Mouse (Mus musculus) heart, adult 8-10 months (tissue): ENCODE data around the gene Acad12. TPM values are rescaled to one million over a fixed set of nuclear protein-coding genes. Genes with fewer than 3 reads are reported as not detected.
A peak's percentile ranks its signal among the peaks of the same experiment; 100 is the strongest.

Experiments
- DNase-seq: peaks from one replicate; pipeline ENCODE4 v3.0.0; 2022; ENCODE audit warnings: low spot score
- total RNA-seq, 4 experiments: library from RNA; stranded (reverse); gene quantifications; 2 replicates each; pipeline ENCODE4 v1.2.4; 2022

Acad12 gene
- total RNA-seq, 4 experiments from 2014 or later: 97.0 to 106 (median 99.0) TPM

GRCm38 (mm10) chr5:121583765-121584501 is 34.8 kb downstream of the Acad12 start:
- DNase-seq: peak; percentile 95

- DNase-seq: no peak
These were observed 36.8 kb downstream of the Acad12 start for GRCm38 (mm10) chr5:121581945-121582344.

- DNase-seq: peak; percentile 43
These were observed 41.7 kb downstream of the Acad12 start for GRCm38 (mm10) chr5:121576927-121577488.

GRCm38 (mm10) chr5:121575867-121576266 is 42.9 kb downstream of the Acad12 start:
- no peak for DNase-seq

- DNase-seq: no peak
These were observed 44.6 kb downstream of the Acad12 start for GRCm38 (mm10) chr5:121574145-121574544.

- DNase-seq: no peak
These were observed 48.0 kb downstream of the Acad12 start for GRCm38 (mm10) chr5:121570787-121571186.

GRCm38 (mm10) chr5:121569881-121570420 is 48.8 kb downstream of the Acad12 start:
- no peak for DNase-seq

GRCm38 (mm10) chr5:121566035-121566681 is 52.6 kb downstream of the Acad12 start:
- DNase-seq: no peak

- peak; percentile 89 for DNase-seq
These were observed 54.3 kb downstream of the Acad12 start for GRCm38 (mm10) chr5:121564468-121564895.

GRCm38 (mm10) chr5:121562436-121562835 is 56.3 kb downstream of the Acad12 start:
- DNase-seq: no peak

GRCm38 (mm10) chr5:121549196-121549595 is 69.5 kb downstream of the Acad12 start:
- DNase-seq: no peak

- no peak for DNase-seq
These were observed 71.7 kb downstream of the Acad12 start for GRCm38 (mm10) chr5:121547084-121547483.

Other genes starting within 250 kb of the Acad12 start
- gene Trafd1, start 233.3 kb downstream of the Acad12 start, total RNA-seq: 10 to 100 TPM; 52.5 to 62.3 (median 57.9) TPM
- 10 to 100 TPM; 20.0 to 23.2 (median 20.6) TPM for gene Naa25, start 221.0 kb downstream of the Acad12 start, total RNA-seq
- gene Tmem116, start 167.0 kb downstream of the Acad12 start, total RNA-seq: 10 to 100 TPM; 12.6 to 15.1 (median 13.4) TPM
- 10 to 100 TPM; 62.1 to 66.1 (median 64.4) TPM for gene Erp29, start 166.4 kb downstream of the Acad12 start, total RNA-seq
- not detected for gene Adam1b, start 115.5 kb downstream of the Acad12 start, total RNA-seq
- gene Adam1a, start 73.5 kb downstream of the Acad12 start, total RNA-seq: 1 to 10 TPM; 1.6 to 3.1 (median 2.3) TPM
- not detected for gene Gm42878, start 73.5 kb downstream of the Acad12 start, total RNA-seq
- gene Mapkapk5, start 73.0 kb downstream of the Acad12 start, total RNA-seq: 100 to 1,000 TPM; 104 to 124 (median 121) TPM
- gene Aldh2, start 25.1 kb downstream of the Acad12 start, total RNA-seq: 100 to 1,000 TPM; 363 to 434 (median 401) TPM
- gene Acad10, start 41.6 kb upstream of the Acad12 start, total RNA-seq: 10 to 100 TPM; 26.3 to 29.6 (median 26.9) TPM
- gene Brap, start 41.6 kb upstream of the Acad12 start, total RNA-seq: 10 to 100 TPM; 26.0 to 30.9 (median 29.3) TPM
- gene Atxn2, start 92.4 kb upstream of the Acad12 start, total RNA-seq: 100 to 1,000 TPM; 143 to 153 (median 147) TPM
- gene Sh2b3, start 218.7 kb upstream of the Acad12 start, total RNA-seq: 10 to 100 TPM; 19.2 to 23.0 (median 22.3) TPM
- 10 to 100 TPM in 1 of 4 experiments, 1 to 10 TPM in 3; 8.6 to 10.1 (median 9.1) TPM for gene Pheta1, start 230.0 kb upstream of the Acad12 start, total RNA-seq